Mouse (Mus musculus) MEL (cell line): ENCODE measurements around the gene Tuft1.

Experiments used
- CHD1 ChIP-seq: IDR thresholded peaks from 2 replicates; pipeline ENCODE4 v1.6.1; 2012; ENCODE audit warnings: low read depth, mild to moderate bottlenecking, inconsistent platforms, low read length, improper control_type of control experiment
- CTCF ChIP-seq, 3 experiments: IDR thresholded peaks in 2 of 3; conservative IDR thresholded peaks in 1 of 3; 2 replicates each; pipeline ENCODE4 v1.5.1; 2011 to 2012; ENCODE audit warnings: low read length in 3 of 3, low read depth in 2 of 3, mild to moderate bottlenecking in 2 of 3, improper control_type of control experiment in 1 of 3, inconsistent platforms in 1 of 3, mixed read lengths in 1 of 3, moderate library complexity in 1 of 3; ENCODE audit not compliant: control insufficient read depth in 1 of 3, insufficient read depth in 1 of 3, poor library complexity in 1 of 3, severe bottlenecking in 1 of 3
- E2F4 ChIP-seq: IDR thresholded peaks from 2 replicates; pipeline ENCODE4 v1.6.1; 2011; ENCODE audit warnings: low read depth, low read length, improper control_type of control experiment, borderline replicate concordance
- ELF1 ChIP-seq: IDR thresholded peaks from 2 replicates; pipeline ENCODE4 v1.6.1; 2014; ENCODE audit warnings: low read depth, mild to moderate bottlenecking, inconsistent platforms, low read length, improper control_type of control experiment, moderate library complexity
- JUND ChIP-seq: IDR thresholded peaks from 2 replicates; pipeline ENCODE4 v1.6.1; 2011; ENCODE audit warnings: low read depth, mild to moderate bottlenecking, improper control_type of control experiment, low read length
- NELFE ChIP-seq: IDR thresholded peaks from 2 replicates; pipeline ENCODE4 v1.6.1; 2011; ENCODE audit warnings: low read depth, low read length, improper control_type of control experiment
- POLR2A ChIP-seq, 2 experiments: IDR thresholded peaks; 2 replicates each; pipeline ENCODE4 v1.6.1; 2011 to 2012; ENCODE audit warnings: low read length in 2 of 2, mild to moderate bottlenecking in 2 of 2, control low read depth in 1 of 2, improper control_type of control experiment in 1 of 2, low read depth in 1 of 2, moderate library complexity in 1 of 2; ENCODE audit not compliant: control insufficient read depth in 1 of 2, insufficient read depth in 1 of 2, poor library complexity in 1 of 2
- TAL1 ChIP-seq: IDR thresholded peaks from 2 replicates; pipeline ENCODE4 v1.6.1; 2012; ENCODE audit warnings: mild to moderate bottlenecking, inconsistent platforms, low read length, moderate library complexity, mixed read lengths
- TCF12 ChIP-seq: IDR thresholded peaks from 2 replicates; pipeline ENCODE4 v1.6.1; 2014; ENCODE audit warnings: low read depth, mild to moderate bottlenecking, inconsistent platforms, low read length, improper control_type of control experiment, moderate library complexity
- USF1 ChIP-seq: IDR thresholded peaks from 2 replicates; pipeline ENCODE4 v1.6.1; 2014; ENCODE audit warnings: low read depth, mild to moderate bottlenecking, inconsistent platforms, low read length, improper control_type of control experiment, moderate library complexity
- ZC3H11A ChIP-seq: IDR thresholded peaks from 2 replicates; pipeline ENCODE4 v1.6.1; 2012; ENCODE audit warnings: low read depth, mild to moderate bottlenecking, inconsistent platforms, low read length, improper control_type of control experiment
- ZMIZ1 ChIP-seq: IDR thresholded peaks from 2 replicates; pipeline ENCODE4 v1.6.1; 2012; ENCODE audit warnings: low read depth, mild to moderate bottlenecking, inconsistent platforms, low read length, improper control_type of control experiment, moderate library complexity
- ZNF384 ChIP-seq: IDR thresholded peaks from 2 replicates; pipeline ENCODE4 v1.6.1; 2012; ENCODE audit warnings: low read depth, mild to moderate bottlenecking, inconsistent platforms, low read length, improper control_type of control experiment

- no peak for TF ChIP-seq NELFE
- no peak for TF ChIP-seq JUND
- TF ChIP-seq TAL1 = no peak
- TF ChIP-seq POLR2A (IDR thresholded peaks at IDR 0.05; ENCODE audit: control insufficient read depth in 1 of 2, insufficient read depth in 1 of 2, low read depth in 1 of 2, low read length in 2 of 2, poor library complexity in 1 of 2) = no peak
- no peak for TF ChIP-seq CTCF (IDR thresholded peaks at IDR 0.05 in 2 of 3, conservative IDR thresholded peaks at IDR 0.05 in 1 of 3; ENCODE audit: control insufficient read depth in 1 of 3, insufficient read depth in 1 of 3, low read depth in 2 of 3, low read length in 3 of 3, poor library complexity in 1 of 3, severe bottlenecking in 1 of 3)
- no peak for TF ChIP-seq E2F4
- TF ChIP-seq TCF12 = no peak
- no peak for TF ChIP-seq USF1
- no peak for TF ChIP-seq ZC3H11A
- TF ChIP-seq ZMIZ1 = no peak
- TF ChIP-seq ZNF384 = no peak
- no peak for TF ChIP-seq ELF1
- TF ChIP-seq CHD1 = no peak
Observed at GRCm38 (mm10) chr3:94690616-94691247, 32.1 kb upstream of the Tuft1 start.
